Mouse (Mus musculus) fibroblast of lung, adult 2 months (primary cell): Measurements from ENCODE around the gene Spdef.

ENCODE experiments used
- DNase-seq: peaks from one replicate; pipeline ENCODE4 v3.0.0-alpha.2; 2011; ENCODE audit warnings: low read depth

Gene Spdef

GRCm38 (mm10) chr17:27677756-27678155 is 51.0 kb downstream of the Spdef start:
- no peak for DNase-seq

- no peak for DNase-seq
Observed at GRCm38 (mm10) chr17:27676270-27676669, 52.5 kb downstream of the Spdef start.

GRCm38 (mm10) chr17:27675453-27675852 is 53.3 kb downstream of the Spdef start:
- no peak for DNase-seq

- no peak for DNase-seq
Observed at GRCm38 (mm10) chr17:27673945-27674344, 54.8 kb downstream of the Spdef start.

- no peak for DNase-seq
Observed at GRCm38 (mm10) chr17:27671720-27672119, 57.0 kb downstream of the Spdef start.
